Mouse (Mus musculus) midbrain, embryonic 14.5 days (tissue): ENCODE data around the gene B3gat2. TPM values are rescaled to one million over a fixed set of nuclear protein-coding genes. Genes with fewer than 3 reads are reported as not detected.

Experiments used
- ATAC-seq: fragments of 200-750 bp; cut with Nextera tagmentation; 2 replicates; pipeline ENCODE4 v1.8.0; 2017; ENCODE audit warnings: moderate number of reproducible peaks, moderate library complexity; ENCODE audit not compliant: low FRiP score, low TSS enrichment
- DNase-seq: peaks from one replicate; pipeline ENCODE4 v3.0.0-alpha.2; 2015
- H3K27ac ChIP-seq: fragments of 300-500 bp; sonication (generic); replicated peaks from 2 replicates; pipeline ENCODE4 v1.5.1; 2014; ENCODE audit warnings: mild to moderate bottlenecking, low read depth, low read length, moderate library complexity
- H3K27me3 ChIP-seq: fragments of 300-500 bp; sonication (generic); 2 replicates; pipeline ENCODE4 v1.6.1; 2014; ENCODE audit warnings: low read length, control low read depth, mixed read lengths; ENCODE audit not compliant: control insufficient read depth, insufficient read depth
- H3K36me3 ChIP-seq: fragments of 300-500 bp; sonication (generic); 2 replicates; pipeline ENCODE4 v1.6.1; 2014; ENCODE audit warnings: low read length, control low read depth; ENCODE audit not compliant: control insufficient read depth, insufficient read depth
- H3K4me1 ChIP-seq: fragments of 300-500 bp; sonication (generic); 2 replicates; pipeline ENCODE4 v1.6.1; 2014; ENCODE audit warnings: mild to moderate bottlenecking, antibody characterized with exemption, low read length, control low read depth; ENCODE audit not compliant: control insufficient read depth, insufficient read depth
- H3K4me2 ChIP-seq: fragments of 300-500 bp; sonication (generic); 2 replicates; pipeline ENCODE4 v1.6.1; 2014; ENCODE audit warnings: mild to moderate bottlenecking, low read length, moderate library complexity
- H3K4me3 ChIP-seq: fragments of 300-500 bp; sonication (generic); replicated peaks from 2 replicates; pipeline ENCODE4 v1.5.1; 2014; ENCODE audit warnings: low read depth, low read length
- H3K9ac ChIP-seq: fragments of 300-500 bp; sonication (generic); replicated peaks from 2 replicates; pipeline ENCODE4 v1.6.1; 2014; ENCODE audit warnings: mild to moderate bottlenecking, low read length, moderate library complexity
- H3K9me3 ChIP-seq: fragments of 300-500 bp; sonication (generic); 2 replicates; pipeline ENCODE4 v1.6.1; 2016; ENCODE audit warnings: low read length, control low read depth, mixed read lengths; ENCODE audit not compliant: control insufficient read depth
- WGBS: fragments of 180-500 bp; shearing (Covaris S2); extraction: QIAGEN DNeasy Blood & Tissue Kit; methylation state at CpG from one replicate; pipeline ENCODE4 v1.1.7; 2014; 5-methylcytosine and 5-hydroxymethylcytosine counted together
- polyA plus RNA-seq: library from polyadenylated mRNA; unstranded; fragments of >200 nt; fragmentation: Nextera tagmentation; extraction: Ambion mirVana; gene quantifications from 2 replicates; pipeline ENCODE4 v1.2.1, GENCODE M21; 2014

The B3gat2 gene
- polyA plus RNA-seq, 1 experiment from 2014 or later: 11.1 TPM

- H3K36me3 ChIP-seq: no peaks in the 10 kb centered on the region
- DNase-seq: no peak
- H3K9ac ChIP-seq: no peak overlapping the region
- H3K9me3 ChIP-seq: no peaks in the 10 kb centered on the region
- no peaks in the 10 kb centered on the region for H3K4me1 ChIP-seq
- 54% methylated on average over 1 of the region's 1 CpGs for WGBS
- no peaks in the 10 kb centered on the region for H3K27me3 ChIP-seq
- no peak for ATAC-seq
- no peak overlapping the region for H3K27ac ChIP-seq
- no peak overlapping the region for H3K4me3 ChIP-seq
- no peak overlapping the region for H3K4me2 ChIP-seq
Measured at GRCm38 (mm10) chr1:23754340-23754739, 7.2 kb upstream of the B3gat2 start.

- H3K4me3 ChIP-seq: no peak overlapping the region
- H3K27me3 ChIP-seq: peaks cover 4% of the 10 kb centered on the region
- H3K4me2 ChIP-seq: no peak overlapping the region
- no peaks in the 10 kb centered on the region for H3K9me3 ChIP-seq
- WGBS: 93% methylated on average over 1 of the region's 1 CpGs
- H3K36me3 ChIP-seq: no peaks in the 10 kb centered on the region
- H3K4me1 ChIP-seq: no peaks in the 10 kb centered on the region
- DNase-seq (no peak), ATAC-seq (no peak)
- H3K27ac ChIP-seq: no peak overlapping the region
- no peak overlapping the region for H3K9ac ChIP-seq
Measured at GRCm38 (mm10) chr1:23754967-23755366, 6.6 kb upstream of the B3gat2 start.

- Histone ChIP-seq H3K4me2 (peak overlapping the region; percentile 92), H3K27me3 (peaks cover 10% of the 10 kb centered on the region), H3K27ac (peak overlapping the region; percentile 81), H3K9me3 (no peaks in the 10 kb centered on the region), H3K9ac (peak overlapping the region; percentile 77), H3K4me1 (peaks cover 13% of the 10 kb centered on the region), H3K4me3 (peak overlapping the region; percentile 72), H3K36me3 (no peaks in the 10 kb centered on the region)
- ATAC-seq (peak; percentile 41), DNase-seq (peak; percentile 75)
- WGBS: under 1% methylated on average over 45 of the region's 45 CpGs
Measured at GRCm38 (mm10) chr1:23762136-23762687, 659 bp downstream of the B3gat2 start.

DNA sequence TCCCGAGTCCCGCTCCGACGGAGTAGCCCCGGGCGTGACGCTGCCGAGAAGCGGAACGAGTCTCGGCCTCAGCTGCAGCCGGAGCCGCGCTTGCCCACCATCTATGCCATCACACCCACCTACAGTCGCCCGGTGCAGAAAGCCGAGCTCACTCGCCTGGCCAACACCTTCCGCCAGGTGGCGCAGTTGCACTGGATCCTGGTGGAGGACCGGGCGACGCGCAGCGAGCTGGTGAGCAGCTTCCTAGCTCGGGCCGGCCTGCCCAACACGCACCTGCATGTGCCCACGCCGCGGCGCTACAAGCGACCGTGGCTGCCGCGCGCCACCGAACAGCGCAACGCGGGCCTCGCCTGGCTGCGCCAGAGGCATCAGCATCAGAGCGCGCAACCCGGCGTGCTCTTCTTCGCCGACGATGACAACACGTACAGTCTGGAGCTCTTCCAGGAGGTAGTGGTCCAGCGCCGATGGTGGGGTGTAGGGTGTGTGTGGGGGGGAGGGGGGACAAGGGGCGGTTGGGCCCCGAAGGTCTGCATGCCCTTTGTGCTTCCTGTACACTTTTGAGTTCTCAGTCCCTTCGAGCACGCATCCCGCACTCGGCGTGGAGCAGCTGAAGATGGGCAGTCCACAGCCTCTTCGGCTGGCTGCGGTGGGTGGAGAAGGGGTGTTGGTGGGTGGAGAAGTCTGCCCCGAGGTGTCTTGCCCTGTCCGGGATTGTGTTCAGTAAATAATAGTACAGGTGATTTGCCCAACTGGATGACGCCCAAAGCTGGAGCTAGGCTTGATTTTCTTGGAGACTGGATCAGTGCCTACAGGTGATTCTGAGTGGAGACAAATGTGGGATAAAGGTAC, 1.5 kb downstream of the B3gat2 start:
- H3K27ac ChIP-seq: peak overlapping the region; percentile 81
- WGBS: under 1% methylated on average over 65 of the region's 65 CpGs
- peak overlapping the region; percentile 72 for H3K4me3 ChIP-seq
- H3K27me3 ChIP-seq: peaks cover 10% of the 10 kb centered on the region
- peak; percentile 99 for DNase-seq
- peak; percentile 90 for ATAC-seq
- H3K36me3 ChIP-seq: no peaks in the 10 kb centered on the region
- H3K4me1 ChIP-seq: peaks cover 13% of the 10 kb centered on the region
- H3K9me3 ChIP-seq: no peaks in the 10 kb centered on the region
- H3K4me2 ChIP-seq: peak overlapping the region; percentile 92
- H3K9ac ChIP-seq: peak overlapping the region; percentile 77

DNA sequence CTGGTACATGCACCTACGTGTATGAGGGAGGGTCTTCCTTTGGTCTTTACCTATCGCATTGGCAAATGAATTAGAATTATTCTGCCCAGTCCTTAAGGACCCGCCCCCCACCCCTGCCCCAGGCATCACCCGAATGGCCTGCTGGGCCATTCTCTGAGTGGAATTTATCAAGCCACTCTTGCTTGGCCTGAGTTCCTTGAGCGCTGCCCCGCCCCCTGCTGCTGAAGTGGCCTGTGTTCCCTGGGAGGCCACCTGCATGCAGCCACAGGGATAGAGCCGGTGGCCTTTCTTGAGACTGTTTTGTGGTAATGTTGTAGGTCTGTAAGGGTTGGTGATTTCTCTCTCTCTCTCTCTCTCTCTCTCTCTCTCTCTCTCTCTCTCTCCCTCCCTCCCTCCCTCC, 2.2 kb downstream of the B3gat2 start:
- Histone ChIP-seq H3K4me1 (peaks cover 13% of the 10 kb centered on the region), H3K9ac (peak overlapping the region; percentile 57; the same call in 1 of the 2 replicates), H3K4me3 (peak overlapping the region; percentile 72), H3K36me3 (no peaks in the 10 kb centered on the region), H3K27me3 (peaks cover 10% of the 10 kb centered on the region), H3K9me3 (no peaks in the 10 kb centered on the region), H3K4me2 (peak overlapping the region; percentile 92), H3K27ac (no peak overlapping the region)
- no peak for ATAC-seq
- DNase-seq: peak; percentile 63
- WGBS: 2% methylated on average over 7 of the region's 7 CpGs

DNA sequence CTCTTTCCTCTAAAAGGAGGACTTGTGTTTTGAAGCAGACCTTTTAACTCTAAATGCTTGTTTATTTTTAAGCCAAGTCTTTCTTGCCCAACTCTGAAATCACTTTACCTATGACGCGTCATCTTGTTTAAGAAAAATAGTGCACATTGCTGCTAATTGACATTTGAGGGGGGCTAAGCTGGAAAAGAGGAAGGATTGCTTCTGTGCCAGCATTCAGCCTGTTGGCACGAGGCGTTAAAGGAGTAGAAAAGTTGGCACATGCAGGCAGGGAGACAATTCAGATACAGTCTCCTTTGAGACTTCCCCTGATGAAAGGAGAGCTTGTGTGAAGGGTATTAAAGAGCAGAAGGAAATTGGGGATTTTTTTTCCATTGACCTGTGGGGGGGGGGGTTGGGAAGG, 3.2 kb downstream of the B3gat2 start:
- Histone ChIP-seq H3K27ac (no peak overlapping the region), H3K9me3 (no peaks in the 10 kb centered on the region), H3K4me2 (peak overlapping the region; percentile 92), H3K36me3 (no peaks in the 10 kb centered on the region), H3K4me3 (0 out of 2 replicates have a peak overlapping the region, but pooled peaks have one; percentile 7), H3K9ac (no peak overlapping the region), H3K27me3 (peaks cover 9% of the 10 kb centered on the region), H3K4me1 (peaks cover 13% of the 10 kb centered on the region)
- WGBS: 63% methylated on average over 4 of the region's 4 CpGs
- ATAC-seq: no peak
- peak; percentile 53 for DNase-seq

DNA sequence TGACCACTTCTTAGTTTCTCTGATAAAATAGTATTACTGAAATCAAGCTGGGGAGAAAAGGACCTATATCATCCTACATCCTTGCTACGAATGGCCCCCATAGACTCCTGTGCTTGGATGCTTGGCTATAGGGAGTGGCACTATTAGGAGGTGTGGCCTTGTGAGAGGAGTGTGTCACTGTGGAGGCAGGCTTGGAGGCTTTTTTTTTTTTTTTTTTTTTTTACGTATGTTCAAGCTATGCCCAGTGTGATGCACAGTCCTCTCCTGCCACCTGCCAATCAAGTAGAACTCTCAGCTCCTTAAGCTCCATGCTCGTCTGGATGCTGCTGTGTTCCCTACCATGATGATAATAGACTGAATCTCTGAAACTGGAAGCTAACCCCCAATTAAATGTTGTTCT, 11.5 kb downstream of the B3gat2 start:
- ATAC-seq (no peak), DNase-seq (no peak)
- 57% methylated on average over 3 of the region's 3 CpGs for WGBS
- no peak overlapping the region for H3K4me3 ChIP-seq
- H3K36me3 ChIP-seq: no peaks in the 10 kb centered on the region
- no peak overlapping the region for H3K27ac ChIP-seq
- no peak overlapping the region for H3K9ac ChIP-seq
- H3K4me2 ChIP-seq: no peak overlapping the region
- no peaks in the 10 kb centered on the region for H3K4me1 ChIP-seq
- no peaks in the 10 kb centered on the region for H3K9me3 ChIP-seq
- no peaks in the 10 kb centered on the region for H3K27me3 ChIP-seq

DNA sequence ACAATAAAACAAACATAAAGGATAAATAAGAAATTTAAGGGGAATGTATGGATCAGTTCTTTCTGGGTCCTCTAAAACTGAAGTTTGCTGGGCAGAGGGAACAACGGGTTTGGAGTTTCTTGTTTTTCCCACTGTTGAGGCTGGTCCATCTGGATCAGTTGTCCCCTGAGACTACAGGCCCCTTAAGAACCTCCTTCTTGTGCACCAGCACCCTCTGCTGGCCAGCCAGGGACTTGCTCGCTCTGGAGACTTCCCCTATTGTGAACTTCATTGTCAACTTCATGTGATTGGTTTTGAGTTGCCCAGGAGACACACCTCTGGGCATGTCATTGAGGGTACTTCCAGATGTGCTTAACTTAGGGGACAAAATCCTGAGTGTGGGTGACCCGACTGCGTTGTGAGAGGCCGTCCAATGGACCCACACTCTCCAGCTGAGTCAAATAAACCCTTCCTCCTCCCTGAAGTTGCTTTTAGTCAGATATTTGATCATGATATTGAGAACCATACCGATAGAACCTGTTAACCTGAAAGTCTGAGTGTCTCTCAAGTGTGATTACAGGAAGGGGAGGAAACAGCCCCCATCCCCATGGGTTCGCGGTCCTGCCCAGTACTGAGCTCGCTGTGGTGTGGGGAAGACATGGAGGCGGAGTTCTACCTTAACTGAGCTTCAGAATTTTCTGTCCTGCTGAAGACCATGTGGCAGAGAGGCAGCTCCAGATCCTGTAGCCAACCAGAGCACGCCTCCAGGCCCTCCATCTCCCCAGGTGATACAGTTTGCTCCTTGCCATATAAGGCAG, 31.4 kb downstream of the B3gat2 start:
- Histone ChIP-seq H3K4me3 (no peak overlapping the region), H3K27me3 (no peaks in the 10 kb centered on the region), H3K9me3 (no peaks in the 10 kb centered on the region), H3K36me3 (no peaks in the 10 kb centered on the region), H3K27ac (no peak overlapping the region), H3K4me1 (no peaks in the 10 kb centered on the region), H3K4me2 (no peak overlapping the region), H3K9ac (no peak overlapping the region)
- peak; percentile 80 for DNase-seq
- WGBS: 50% methylated on average over 11 of the region's 11 CpGs
- ATAC-seq: peak; percentile 62; the same call in 1 of the 2 replicates
